Mouse (Mus musculus) heart, adult 2 months (tissue): ENCODE measurements around the gene Micu1. TPM values are rescaled to one million over a fixed set of nuclear protein-coding genes. Genes with fewer than 3 reads are reported as not detected.

ENCODE experiments used
- DNase-seq, 2 experiments: peaks; one replicate each; pipeline ENCODE4 v3.0.0; 2021
- H3K27ac ChIP-seq: fragments of 200-600 bp; 2 replicates; pipeline ENCODE4 v1.8.1; 2022
- H3K27me3 ChIP-seq: fragments of 200-500 bp; 2 replicates; pipeline ENCODE4 v1.6.1; 2012; ENCODE audit warnings: mild to moderate bottlenecking, low read length, inconsistent platforms, mixed read lengths; ENCODE audit not compliant: control insufficient read depth, insufficient read depth
- H3K36me3 ChIP-seq: fragments of 200-500 bp; 2 replicates; pipeline ENCODE4 v1.6.1; 2012; ENCODE audit warnings: low read length, inconsistent platforms; ENCODE audit not compliant: control insufficient read depth, insufficient read depth
- H3K4me1 ChIP-seq: fragments of 200-500 bp; 2 replicates; pipeline ENCODE4 v1.6.1; 2011; ENCODE audit warnings: low read length; ENCODE audit not compliant: control insufficient read depth, insufficient read depth
- H3K4me3 ChIP-seq: fragments of 200-600 bp; 2 replicates; pipeline ENCODE4 v1.8.1; 2022
- H3K79me2 ChIP-seq: fragments of 200-500 bp; replicated peaks from 2 replicates; pipeline ENCODE4 v1.6.1; 2012; ENCODE audit warnings: mild to moderate bottlenecking, inconsistent platforms, low read length, moderate library complexity, mixed read lengths; ENCODE audit not compliant: control insufficient read depth, insufficient read depth
- H3K9ac ChIP-seq: fragments of 200-500 bp; 2 replicates; pipeline ENCODE4 v1.6.1; 2012; ENCODE audit warnings: low read depth, mild to moderate bottlenecking, control low read depth, inconsistent platforms, low read length, mixed read lengths
- CTCF ChIP-seq: fragments of 200-600 bp; IDR thresholded peaks from 2 replicates; pipeline ENCODE4 v1.8.1; 2022; ENCODE audit warnings: antibody characterized with exemption, mild to moderate bottlenecking, moderate library complexity
- EP300 ChIP-seq: fragments of 200-500 bp; IDR thresholded peaks from 2 replicates; pipeline ENCODE4 v1.6.1; 2011; ENCODE audit warnings: low read depth, low read length, control low read depth; ENCODE audit not compliant: insufficient read depth
- POLR2A ChIP-seq: fragments of 200-500 bp; IDR thresholded peaks from 2 replicates; pipeline ENCODE4 v1.6.1; 2011; ENCODE audit warnings: mild to moderate bottlenecking, low read depth, low read length, control low read depth; ENCODE audit not compliant: insufficient read depth
- WGBS: fragments of 180-500 bp; shearing (Covaris S2); methylation state at CpG from one replicate; pipeline ENCODE4 v1.1.7; 2018; 5-methylcytosine and 5-hydroxymethylcytosine counted together
- intact Hi-C: fragments of 180-260 bp; cut with DNase I; formaldehyde crosslinking; loops from one replicate; pipeline ENCODE4 v1.15.1; 2025
- polyA plus RNA-seq: library from polyadenylated mRNA; depleted of rRNA; stranded (reverse); fragments of >200 nt; gene quantifications from 2 replicates; pipeline ENCODE4 v1.2.3, GENCODE M21; 2012
- total RNA-seq, 2 experiments: library from RNA; stranded (reverse); gene quantifications; 2 replicates each; pipeline ENCODE4 v1.2.3; 2021

Gene Micu1
- total and polyA plus RNA-seq, 3 experiments, result 14.1 to 19.7 (median 17.6) TPM

DNA sequence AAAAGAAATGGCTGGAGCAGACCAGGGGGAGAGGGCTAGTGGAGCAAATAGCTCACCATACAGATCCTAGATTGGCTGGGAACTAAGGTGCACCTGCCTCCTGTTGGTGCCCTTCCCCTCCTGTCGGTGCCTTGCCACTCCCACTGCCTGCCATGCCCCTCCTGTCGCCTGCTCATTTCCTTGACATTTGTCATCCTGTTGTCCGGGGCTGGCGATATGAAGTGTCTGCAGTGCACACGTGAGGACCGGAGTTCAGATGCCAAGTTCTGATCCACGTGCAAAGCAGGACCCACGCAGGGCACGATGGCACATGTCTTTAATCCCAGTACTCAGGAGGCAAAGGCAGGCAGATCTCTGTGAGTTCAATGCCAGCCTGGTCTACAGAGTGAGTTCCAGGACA lies 158.4 kb downstream of the Micu1 start:
- Histone ChIP-seq H3K27ac (no peak overlapping the region), H3K79me2 (no peaks in the 10 kb centered on the region), H3K9ac (no peak overlapping the region), H3K4me1 (no peaks in the 10 kb centered on the region; the same call in 1 of the 2 replicates), H3K4me3 (no peak overlapping the region), H3K27me3 (no peaks in the 10 kb centered on the region), H3K36me3 (no peaks in the 10 kb centered on the region)
- DNase-seq, result no peak
- TF ChIP-seq EP300 (no peak), POLR2A (no peak)
- 69% methylated on average over 9 of the region's 9 CpGs for WGBS
- intact Hi-C loops, result loop anchor here (10.0 kb wide), 1 partner anchor 696 kb away; no protein-coding TSS in a partner anchor

DNA sequence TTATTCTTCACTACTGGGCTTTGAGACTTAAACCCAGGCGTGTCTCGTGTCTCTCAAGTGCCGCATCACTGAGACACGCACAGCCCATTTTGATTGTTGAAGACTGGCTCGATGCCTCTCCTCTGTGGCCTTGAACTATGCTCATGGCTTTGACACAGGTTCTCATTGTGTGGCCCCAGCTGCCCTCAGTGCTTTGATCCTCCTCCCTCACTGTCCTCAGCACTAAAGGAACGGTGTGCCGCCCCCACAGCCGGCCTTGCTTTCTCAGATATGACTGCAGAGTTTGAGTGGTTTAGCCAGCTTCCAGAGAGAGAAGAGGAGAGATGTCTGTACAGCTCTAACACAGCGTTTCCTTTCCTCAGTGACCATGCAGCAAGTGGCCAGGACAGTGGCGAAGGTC lies 158.9 kb downstream of the Micu1 start:
- no peak overlapping the region for H3K4me3 ChIP-seq
- no peaks in the 10 kb centered on the region for H3K79me2 ChIP-seq
- DNase-seq, result no peak
- no peaks in the 10 kb centered on the region; the same call in 1 of the 2 replicates for H3K4me1 ChIP-seq
- H3K9ac ChIP-seq, result no peak overlapping the region
- TF ChIP-seq CTCF (no peak), POLR2A (no peak), EP300 (no peak)
- H3K36me3 ChIP-seq, result no peaks in the 10 kb centered on the region
- intact Hi-C loops, result loop anchor here (10.0 kb wide), 1 partner anchor 696 kb away; no protein-coding TSS in a partner anchor
- WGBS, result 88% methylated on average over 10 of the region's 10 CpGs
- no peak overlapping the region for H3K27ac ChIP-seq
- H3K27me3 ChIP-seq, result no peaks in the 10 kb centered on the region

DNA sequence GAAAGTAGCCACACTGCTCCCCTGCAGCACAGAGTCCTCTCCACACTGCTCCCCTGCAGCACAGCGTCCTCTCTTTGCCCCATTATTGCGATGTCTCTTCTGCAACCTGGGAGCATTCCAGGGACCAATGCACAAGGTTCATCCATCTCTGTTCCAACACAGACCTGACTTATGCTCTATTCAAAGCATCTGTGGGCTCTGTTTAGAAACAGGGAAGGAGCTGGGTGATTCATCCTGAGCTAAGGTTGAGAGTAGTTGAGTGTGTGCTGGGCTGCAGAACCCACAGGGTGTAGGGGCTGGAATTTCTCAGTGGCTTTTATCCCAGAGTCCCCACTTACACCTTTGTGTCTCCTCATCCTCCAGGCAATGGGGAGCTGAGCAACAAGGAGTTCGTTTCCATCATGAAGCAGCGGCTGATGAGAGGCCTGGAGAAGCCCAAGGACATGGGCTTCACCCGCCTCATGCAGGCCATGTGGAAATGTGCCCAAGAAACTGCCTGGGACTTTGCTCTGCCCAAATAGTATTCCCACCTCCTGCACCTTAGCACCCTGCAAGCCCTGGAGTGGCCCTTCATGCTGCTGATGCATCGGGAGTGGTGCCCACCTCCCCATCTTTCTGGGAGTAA lies 160.7 kb downstream of the Micu1 start:
- no peaks in the 10 kb centered on the region for H3K79me2 ChIP-seq
- H3K4me3 ChIP-seq, result no peak overlapping the region
- no peak for DNase-seq
- TF ChIP-seq POLR2A (no peak), EP300 (no peak), CTCF (no peak)
- intact Hi-C loops, result loop anchor here (10.0 kb wide), 1 partner anchor 698 kb away; no protein-coding TSS in a partner anchor
- 88% methylated on average over 6 of the region's 6 CpGs for WGBS
- no peaks in the 10 kb centered on the region for H3K27me3 ChIP-seq
- H3K4me1 ChIP-seq, result no peaks in the 10 kb centered on the region; the same call in 1 of the 2 replicates
- no peak overlapping the region for H3K27ac ChIP-seq
- H3K9ac ChIP-seq, result no peak overlapping the region
- no peaks in the 10 kb centered on the region for H3K36me3 ChIP-seq

DNA sequence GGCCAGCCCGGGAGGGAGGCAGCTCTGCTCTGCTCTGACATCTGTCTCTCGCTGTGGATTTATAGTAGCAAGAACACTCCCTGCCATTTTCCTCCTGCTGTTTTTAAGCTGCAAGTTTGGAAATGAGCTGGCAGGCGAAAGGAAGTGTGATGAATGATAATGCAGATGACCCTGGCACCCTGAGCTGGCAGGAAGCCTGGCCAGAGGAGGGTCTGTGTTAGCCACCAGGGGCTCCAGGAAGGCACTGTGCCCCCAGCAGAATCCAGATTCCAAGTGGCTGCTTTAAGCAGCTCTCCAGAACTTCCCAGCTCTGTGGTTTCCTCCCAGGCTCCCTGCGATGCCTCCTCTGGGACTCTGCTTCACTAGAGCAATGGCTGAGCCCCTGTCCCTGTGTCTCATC lies 161.3 kb downstream of the Micu1 start:
- Histone ChIP-seq H3K27me3 (no peaks in the 10 kb centered on the region), H3K79me2 (no peaks in the 10 kb centered on the region), H3K4me3 (no peak overlapping the region), H3K4me1 (no peaks in the 10 kb centered on the region; the same call in 1 of the 2 replicates), H3K27ac (no peak overlapping the region), H3K36me3 (no peaks in the 10 kb centered on the region), H3K9ac (no peak overlapping the region)
- WGBS, result 64% methylated on average over 4 of the region's 4 CpGs
- intact Hi-C loops, result loop anchor here (10.0 kb wide), 1 partner anchor 699 kb away; no protein-coding TSS in a partner anchor
- TF ChIP-seq CTCF, result no peak
- no peak for TF ChIP-seq POLR2A
- TF ChIP-seq EP300, result no peak
- DNase-seq, result no peak

DNA sequence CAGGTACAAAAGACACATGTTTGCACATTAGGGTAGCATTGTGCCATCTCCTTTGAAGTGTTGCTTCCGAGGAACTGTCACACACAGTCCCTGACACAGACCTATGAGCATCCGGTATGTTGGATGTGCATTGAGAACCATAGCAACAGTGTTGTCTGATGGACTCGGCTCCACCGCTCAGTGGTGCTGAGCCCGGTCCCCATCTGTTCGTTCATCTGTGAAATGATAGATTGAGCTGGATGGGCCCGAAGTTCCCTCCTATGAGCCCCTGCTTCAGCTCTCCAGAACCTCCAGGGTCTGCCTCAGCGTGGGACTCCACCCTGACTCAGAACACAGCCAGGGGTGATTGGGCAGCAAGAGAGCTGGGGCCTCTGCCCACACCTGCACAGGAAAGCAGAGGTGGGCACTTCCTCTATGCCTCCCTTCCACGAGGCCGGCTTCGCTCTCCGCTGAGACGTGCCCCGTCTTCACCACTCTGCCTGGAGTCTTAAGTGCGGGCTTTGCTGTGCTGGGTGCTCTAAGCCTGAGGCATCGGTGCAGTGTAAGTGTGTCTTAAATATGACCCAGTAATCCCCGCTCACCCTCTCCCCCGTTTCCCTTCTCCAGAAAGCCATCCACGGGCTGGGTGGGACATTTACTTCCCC lies 162.1 kb downstream of the Micu1 start:
- intact Hi-C loops, result loop anchor here (10.0 kb wide), 1 partner anchor 700 kb away; no protein-coding TSS in a partner anchor
- Histone ChIP-seq H3K4me1 (no peaks in the 10 kb centered on the region; the same call in 1 of the 2 replicates), H3K27ac (no peak overlapping the region), H3K9ac (no peak overlapping the region), H3K79me2 (no peaks in the 10 kb centered on the region), H3K36me3 (no peaks in the 10 kb centered on the region), H3K4me3 (no peak overlapping the region), H3K27me3 (no peaks in the 10 kb centered on the region)
- TF ChIP-seq POLR2A (no peak), CTCF (no peak), EP300 (no peak)
- DNase-seq, result no peak
- WGBS, result 88% methylated on average over 19 of the region's 19 CpGs
